Mouse (Mus musculus) stomach, postnatal 0 days (tissue): ENCODE measurements around the gene Plau. TPM values are rescaled to one million over a fixed set of nuclear protein-coding genes. Genes with fewer than 3 reads are reported as not detected.
A peak's percentile ranks its signal among the peaks of the same experiment; 100 is the strongest.

Experiments
- ATAC-seq: fragments of 200-750 bp; cut with Nextera tagmentation; 2 replicates; pipeline ENCODE4 v1.8.0; 2017; ENCODE audit not compliant: low FRiP score, low TSS enrichment
- DNase-seq: peaks from one replicate; pipeline ENCODE4 v3.0.0-alpha.2; 2016; ENCODE audit warnings: low spot score
- H3K27ac ChIP-seq: fragments of 300-500 bp; sonication (generic); replicated peaks from 2 replicates; pipeline ENCODE4 v1.5.1; 2014; ENCODE audit warnings: mild to moderate bottlenecking, control low read depth
- H3K27me3 ChIP-seq: fragments of 300-500 bp; sonication (generic); 2 replicates; pipeline ENCODE4 v1.6.1; 2014; ENCODE audit warnings: low read length; ENCODE audit not compliant: control insufficient read depth, insufficient read depth
- H3K36me3 ChIP-seq: fragments of 300-500 bp; sonication (generic); 2 replicates; pipeline ENCODE4 v1.6.1; 2014; ENCODE audit warnings: low read length, mixed read lengths; ENCODE audit not compliant: control insufficient read depth, insufficient read depth
- H3K4me1 ChIP-seq: fragments of 300-500 bp; sonication (generic); replicated peaks from 2 replicates; pipeline ENCODE4 v1.6.1; 2014; ENCODE audit warnings: antibody characterized with exemption; ENCODE audit not compliant: control insufficient read depth, insufficient read depth
- H3K4me2 ChIP-seq: fragments of 300-500 bp; sonication (generic); replicated peaks from 2 replicates; pipeline ENCODE4 v1.6.1; 2014; ENCODE audit warnings: low read depth, mild to moderate bottlenecking, control low read depth, moderate library complexity
- H3K4me3 ChIP-seq: fragments of 300-500 bp; sonication (generic); 2 replicates; pipeline ENCODE4 v1.5.1; 2014; ENCODE audit warnings: low read depth, low read length, control low read depth
- H3K9ac ChIP-seq: fragments of 300-500 bp; sonication (generic); 2 replicates; pipeline ENCODE4 v1.6.1; 2014; ENCODE audit warnings: mild to moderate bottlenecking, low read length, control low read depth, mixed read lengths
- H3K9me3 ChIP-seq: fragments of 300-500 bp; sonication (generic); 2 replicates; pipeline ENCODE4 v1.6.1; 2016; ENCODE audit warnings: low read length; ENCODE audit not compliant: control insufficient read depth
- CTCF ChIP-seq: IDR thresholded peaks from 2 replicates; pipeline ENCODE4 v1.5.1; 2016; ENCODE audit warnings: antibody characterized with exemption, low read depth, mild to moderate bottlenecking, moderate library complexity
- EP300 ChIP-seq: optimal IDR thresholded peaks from 2 replicates; pipeline ENCODE3; 2016; ENCODE audit warnings: antibody characterized with exemption
- WGBS: fragments of 180-500 bp; shearing (Covaris S2); extraction: QIAGEN DNeasy Blood & Tissue Kit; methylation state at CpG from one replicate; pipeline ENCODE4 v1.1.7; 2014; 5-methylcytosine and 5-hydroxymethylcytosine counted together
- polyA plus RNA-seq: library from polyadenylated mRNA; unstranded; fragments of >200 nt; fragmentation: Nextera tagmentation; extraction: Ambion mirVana; gene quantifications from 2 replicates; pipeline ENCODE4 v1.2.1, GENCODE M21; 2015

Plau gene
- polyA plus RNA-seq, 1 experiment from 2014 or later = 3.1 TPM

GRCm38 (mm10) chr14:20885091-20885888 lies 48.8 kb downstream of the Plau start:
- peak overlapping the region; percentile 28 for H3K4me2 ChIP-seq
- peak overlapping the region; percentile 74 for H3K27ac ChIP-seq
- H3K27me3 ChIP-seq = no peaks in the 10 kb centered on the region
- 14% methylated on average over 10 of the region's 10 CpGs for WGBS
- ATAC-seq = peak; percentile 89
- no peak overlapping the region for H3K9ac ChIP-seq
- H3K4me1 ChIP-seq = peaks cover 4% of the 10 kb centered on the region
- peak; percentile 29 for DNase-seq
- H3K36me3 ChIP-seq = no peaks in the 10 kb centered on the region
- no peaks in the 10 kb centered on the region for H3K9me3 ChIP-seq
- TF ChIP-seq EP300 = no peak
- TF ChIP-seq CTCF = no peak
- H3K4me3 ChIP-seq = no peak overlapping the region

GRCm38 (mm10) chr14:20886266-20886665 lies 49.8 kb downstream of the Plau start:
- no peak for ATAC-seq
- Histone ChIP-seq H3K4me3 (no peak overlapping the region), H3K27ac (no peak overlapping the region; the same call in 1 of the 2 replicates), H3K9me3 (no peaks in the 10 kb centered on the region), H3K36me3 (no peaks in the 10 kb centered on the region), H3K27me3 (no peaks in the 10 kb centered on the region), H3K9ac (no peak overlapping the region), H3K4me1 (peaks cover 4% of the 10 kb centered on the region), H3K4me2 (no peak overlapping the region)
- TF ChIP-seq CTCF (peak; percentile 57), EP300 (no peak)
- WGBS = 64% methylated on average over 4 of the region's 4 CpGs
- DNase-seq = no peak

- Histone ChIP-seq H3K36me3 (no peaks in the 10 kb centered on the region), H3K4me2 (no peak overlapping the region), H3K27me3 (no peaks in the 10 kb centered on the region), H3K27ac (no peak overlapping the region), H3K9ac (no peak overlapping the region), H3K9me3 (no peaks in the 10 kb centered on the region), H3K4me3 (no peak overlapping the region), H3K4me1 (peaks cover 4% of the 10 kb centered on the region; the same call in 1 of the 2 replicates)
- DNase-seq (no peak), ATAC-seq (no peak; the same call in 1 of the 2 replicates)
- TF ChIP-seq CTCF (no peak), EP300 (no peak)
- 81% methylated on average over 7 of the region's 7 CpGs for WGBS
Measured at GRCm38 (mm10) chr14:20887541-20888085, 51.2 kb downstream of the Plau start.

- no peak overlapping the region for H3K4me2 ChIP-seq
- peak overlapping the region; percentile 84 for H3K27ac ChIP-seq
- H3K27me3 ChIP-seq = no peaks in the 10 kb centered on the region
- no peak overlapping the region for H3K4me3 ChIP-seq
- TF ChIP-seq CTCF (no peak), EP300 (no peak)
- no peaks in the 10 kb centered on the region for H3K4me1 ChIP-seq
- WGBS = 16% methylated on average over 9 of the region's 9 CpGs
- ATAC-seq (peak; percentile 85), DNase-seq (no peak)
- H3K9ac ChIP-seq = no peak overlapping the region
- H3K36me3 ChIP-seq = no peaks in the 10 kb centered on the region
- H3K9me3 ChIP-seq = no peaks in the 10 kb centered on the region
Measured at GRCm38 (mm10) chr14:20891941-20892402, 55.5 kb downstream of the Plau start.

Other genes with a start within 250 kb of the Plau start
- gene Usp54, start 195.6 kb upstream of the Plau start, polyA plus RNA-seq = 3.3 and 3.4 TPM in 2 replicates
- gene Myoz1, start 180.1 kb upstream of the Plau start, polyA plus RNA-seq = 0.10 TPM in 1 of 2 replicates, not detected in the other
- gene Synpo2l, start 168.3 kb upstream of the Plau start, polyA plus RNA-seq = 0.30 and 0.42 TPM in 2 replicates
- 41.4 and 42.9 TPM in 2 replicates for gene Sec24c, start 162.4 kb upstream of the Plau start, polyA plus RNA-seq
- 13.0 and 13.7 TPM in 2 replicates for gene Fut11, start 141.7 kb upstream of the Plau start, polyA plus RNA-seq
- 145 and 159 TPM in 2 replicates for gene Chchd1, start 133.7 kb upstream of the Plau start, polyA plus RNA-seq
- gene Zswim8, start 129.1 kb upstream of the Plau start, polyA plus RNA-seq = 13.6 and 13.7 TPM in 2 replicates
- 9.6 and 12.0 TPM in 2 replicates for gene Ndst2, start 102.1 kb upstream of the Plau start, polyA plus RNA-seq
- gene Camk2g, start 42.6 kb upstream of the Plau start, polyA plus RNA-seq = 35.0 and 38.6 TPM in 2 replicates
- gene Vcl, start 92.7 kb downstream of the Plau start, polyA plus RNA-seq = 52.0 and 54.5 TPM in 2 replicates
- gene Ap3m1, start 215.8 kb downstream of the Plau start, polyA plus RNA-seq = 42.7 and 46.8 TPM in 2 replicates
- gene Adk, start 215.9 kb downstream of the Plau start, polyA plus RNA-seq = 106 and 110 TPM in 2 replicates